ENCODE assay signal across 8 mouse cellular contexts in genomic region chr11:26386678-26387077, GRCm38 (mm10). TPM values are rescaled to one million over a fixed set of nuclear protein-coding genes. Genes with fewer than 3 reads are reported as not detected.
DNase-seq lines count a peak whose midpoint lies in the region; ATAC-seq and TF ChIP-seq lines count a peak whose summit lies in the region.

No protein-coding gene starts in this region.

- peak overlapping the region; percentile 47 for H3K9ac ChIP-seq in midbrain, embryonic 16.5 days (ENCODE audit: low read depth, low read length)

- H3K27me3 ChIP-seq in kidney, adult 2 months (replicated peaks; ENCODE audit: control insufficient read depth, insufficient read depth, low read length), result no peaks in the 10 kb centered on the region
- H3K27me3 ChIP-seq in midbrain, embryonic 16.5 days (ENCODE audit: control insufficient read depth, insufficient read depth, low read depth, low read length), result no peaks in the 10 kb centered on the region

- H3K36me3 ChIP-seq in kidney, adult 2 months (ENCODE audit: control insufficient read depth, insufficient read depth, low read length), result no peaks in the 10 kb centered on the region
- H3K36me3 ChIP-seq in midbrain, embryonic 16.5 days (ENCODE audit: control insufficient read depth, insufficient read depth, low read length), result no peaks in the 10 kb centered on the region

- TF ChIP-seq POLR2A in kidney, adult 2 months (IDR thresholded peaks at IDR 0.05; ENCODE audit: low read depth, low read length), result no peak
- no peak for TF ChIP-seq POLR2A in cortical plate, adult 2 months (IDR thresholded peaks at IDR 0.05; ENCODE audit: extremely low read depth, insufficient read depth, low read length)

- 52% methylated on average over 2 of the region's 2 CpGs for WGBS in kidney, adult 2 months
- 53% methylated on average over 2 of the region's 2 CpGs for WGBS in midbrain, embryonic 16.5 days

- peak overlapping the region; percentile 71 for H3K4me3 ChIP-seq in kidney, adult 2 months (ENCODE audit: insufficient read depth, low read depth, low read length)
- peak overlapping the region; percentile 73 for H3K4me3 ChIP-seq in cortical plate, adult 2 months (ENCODE audit: insufficient read depth, low read length)
- H3K4me3 ChIP-seq in midbrain, embryonic 16.5 days (ENCODE audit: low read depth, low read length), result peak overlapping the region; percentile 46

- intact Hi-C loops in left cerebral cortex, postnatal 4 days (cut with DNase I), result no loop called here

- DNase-seq in kidney, adult 2 months, result no peak
- no peak for DNase-seq in kidney, postnatal 4 days
- peak; percentile 47 for DNase-seq in hindlimb bud, embryonic 11.5 days (ENCODE audit: extremely low spot score, low read depth, low spot score)
- no peak for DNase-seq in left cerebral cortex, postnatal 4 days
- DNase-seq in urinary bladder, postnatal 14 days (ENCODE audit: low spot score), result no peak
- no peak for DNase-seq in cerebellum, adult 9-11 months

- H3K4me1 ChIP-seq in kidney, adult 2 months (ENCODE audit: control insufficient read depth, insufficient read depth, low read length), result no peaks in the 10 kb centered on the region
- no peaks in the 10 kb centered on the region for H3K4me1 ChIP-seq in cortical plate, adult 2 months (ENCODE audit: control insufficient read depth, insufficient read depth, low read length)
- H3K4me1 ChIP-seq in midbrain, embryonic 16.5 days (ENCODE audit: control insufficient read depth, insufficient read depth, low read length), result peaks cover 9% of the 10 kb centered on the region; the same call in 1 of the 2 replicates

- no peak overlapping the region for H3K27ac ChIP-seq in kidney, adult 2 months (ENCODE audit: insufficient read depth, low read depth, low read length)
- H3K27ac ChIP-seq in cortical plate, adult 2 months (ENCODE audit: insufficient read depth, low read length), result no peak overlapping the region
- peak overlapping the region; percentile 73 for H3K27ac ChIP-seq in midbrain, embryonic 16.5 days (ENCODE audit: low read length)

- TF ChIP-seq CTCF in kidney, adult 2 months (conservative IDR thresholded peaks at IDR 0.05; ENCODE audit: insufficient read depth, insufficient read length, low read depth, low read length), result no peak
- no peak for TF ChIP-seq CTCF in cortical plate, adult 2 months (IDR thresholded peaks at IDR 0.05; ENCODE audit: extremely low read depth, insufficient read depth, low read length)

- peak overlapping the region; percentile 79 for H3K4me2 ChIP-seq in midbrain, embryonic 16.5 days (ENCODE audit: low read length)

- peak; percentile 37 for ATAC-seq in midbrain, embryonic 16.5 days

- no peaks in the 10 kb centered on the region for H3K9me3 ChIP-seq in midbrain, embryonic 16.5 days (replicated peaks; ENCODE audit: control insufficient read depth, low read length, poor library complexity, severe bottlenecking)

RNA-seq across cellular contexts. Expression of gene Fancl, which starts 0.7 kb away (rescaled TPM):
- 2.6 and 2.9 TPM in 2 replicates for polyA plus RNA-seq in kidney, adult 2 months (2012; rRNA removed)
- polyA plus RNA-seq in cortical plate, adult 2 months (2012; rRNA removed), result 7.8 and 9.0 TPM in 2 replicates
- 14.7 TPM in 2 replicates for polyA plus RNA-seq in midbrain, embryonic 16.5 days (2015; fragmentation: Nextera tagmentation; extraction: Ambion mirVana)
- 10 to 100 TPM; 10.6 to 12.1 TPM for total RNA-seq in left cerebral cortex, postnatal 4 days (2021)
